Mouse (Mus musculus): ENCODE results near the gene Rai14.

Gene Rai14

DNA sequence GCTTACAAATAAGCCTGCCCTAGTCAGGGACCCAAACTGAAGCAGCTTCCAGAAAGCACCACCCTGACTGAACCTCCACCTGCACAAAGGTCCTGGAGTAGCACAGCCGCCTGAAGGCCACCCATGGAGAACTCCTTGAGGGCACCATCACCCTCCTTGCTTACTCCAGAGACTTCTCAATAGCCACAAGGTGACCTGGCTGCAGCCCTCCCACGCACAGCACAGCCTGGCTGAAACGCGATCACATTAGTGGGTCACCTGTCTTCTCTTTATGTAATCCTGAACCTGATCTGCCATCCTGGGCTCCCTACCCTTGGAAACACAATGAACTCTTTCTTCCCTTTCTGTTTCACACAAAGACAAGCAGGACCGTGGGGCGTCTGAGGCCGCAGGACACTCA is 27.1 kb downstream of the Rai14 start:
- no peak for DNase-seq

GRCm38 (mm10) chr15:10685692-10686430 is 28.6 kb downstream of the Rai14 start:
- no peak for DNase-seq

DNA sequence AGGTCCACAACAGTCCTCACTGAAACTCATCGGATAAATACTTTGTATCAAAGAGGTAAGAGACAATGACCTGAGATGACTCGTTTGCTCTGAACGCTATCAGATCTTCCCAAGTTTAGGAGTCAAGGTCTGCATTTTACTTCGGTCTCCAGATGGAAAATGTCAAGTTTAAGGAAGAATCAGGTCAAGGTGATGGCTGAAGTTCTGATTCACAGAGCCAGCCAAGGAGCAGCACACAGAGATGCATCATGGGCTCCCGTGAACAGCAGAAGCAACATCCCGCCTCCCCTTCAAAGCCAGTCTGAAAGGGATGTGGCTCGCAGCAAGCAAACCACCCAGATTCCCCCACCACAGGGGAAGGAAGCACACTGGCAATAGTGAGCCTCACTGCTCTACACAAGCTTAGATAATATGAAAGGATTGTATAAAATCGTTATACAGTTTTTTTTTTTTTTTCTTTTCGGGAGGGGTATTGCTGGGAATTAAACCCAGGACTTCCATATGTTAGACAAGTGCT is 30.7 kb downstream of the Rai14 start:
- DNase-seq: no peak

DNA sequence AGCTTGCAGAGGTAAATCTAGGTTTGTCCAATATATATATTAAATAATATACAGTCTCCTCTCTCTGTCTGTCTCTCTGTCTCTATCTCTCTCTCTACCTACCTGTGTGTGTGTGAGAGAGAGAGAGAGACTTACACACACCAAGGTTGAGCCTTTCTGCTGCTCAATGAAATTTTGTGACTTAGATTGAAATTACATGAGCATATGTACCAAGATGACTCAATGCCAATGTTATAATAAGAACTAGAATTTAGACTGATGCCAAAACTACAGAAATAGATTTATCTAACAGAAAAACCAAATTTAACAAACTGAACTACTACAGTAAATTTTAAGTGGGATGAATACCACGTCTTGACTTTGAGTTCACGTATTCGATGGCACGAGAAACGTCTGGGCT is 33.9 kb downstream of the Rai14 start:
- DNase-seq: no peak

DNA sequence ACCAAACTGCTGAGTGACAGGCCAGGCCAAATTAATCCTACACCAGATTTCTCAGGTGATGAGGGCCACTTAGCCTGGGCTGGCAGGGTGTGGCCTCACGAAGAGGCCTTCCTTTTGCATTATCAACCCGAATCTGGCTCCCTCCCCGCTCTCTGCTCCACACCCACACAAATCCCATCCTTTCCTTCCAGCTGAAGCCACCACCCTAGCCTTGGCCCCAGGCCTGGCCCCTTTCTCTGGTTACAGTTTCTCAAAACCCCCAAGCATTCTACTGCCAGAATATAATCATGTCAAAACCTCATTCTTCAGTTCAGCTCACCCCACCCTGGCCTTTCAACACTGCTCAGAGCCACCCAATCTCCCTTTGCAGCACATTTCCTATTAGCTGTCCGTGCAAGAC is 34.9 kb downstream of the Rai14 start:
- no peak for DNase-seq

GRCm38 (mm10) chr15:10675801-10676200 is 38.6 kb downstream of the Rai14 start:
- DNase-seq: no peak

- DNase-seq: no peak
These were observed 41.5 kb downstream of the Rai14 start for GRCm38 (mm10) chr15:10672880-10673279.

GRCm38 (mm10) chr15:10671868-10672267 is 42.6 kb downstream of the Rai14 start:
- DNase-seq: no peak

DNA sequence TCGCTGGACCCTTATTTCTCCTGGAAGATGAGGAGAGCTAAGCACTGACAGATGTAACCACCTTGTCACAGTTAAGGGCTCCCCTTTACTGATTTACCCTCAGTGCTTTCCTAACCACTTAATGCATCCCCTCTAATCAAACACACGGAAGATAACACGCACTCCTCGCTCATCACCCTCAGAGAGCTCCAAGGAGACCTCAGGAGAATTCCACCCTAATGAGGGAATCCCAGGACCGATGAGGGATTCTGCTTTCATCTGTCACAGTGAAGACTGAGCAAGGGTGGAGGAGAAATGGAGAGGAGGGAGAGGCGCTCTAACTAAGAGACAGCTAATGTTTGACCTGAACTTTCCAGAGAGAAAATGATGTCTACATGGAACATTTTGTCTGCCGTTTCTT is 44.3 kb downstream of the Rai14 start:
- DNase-seq: no peak

DNA sequence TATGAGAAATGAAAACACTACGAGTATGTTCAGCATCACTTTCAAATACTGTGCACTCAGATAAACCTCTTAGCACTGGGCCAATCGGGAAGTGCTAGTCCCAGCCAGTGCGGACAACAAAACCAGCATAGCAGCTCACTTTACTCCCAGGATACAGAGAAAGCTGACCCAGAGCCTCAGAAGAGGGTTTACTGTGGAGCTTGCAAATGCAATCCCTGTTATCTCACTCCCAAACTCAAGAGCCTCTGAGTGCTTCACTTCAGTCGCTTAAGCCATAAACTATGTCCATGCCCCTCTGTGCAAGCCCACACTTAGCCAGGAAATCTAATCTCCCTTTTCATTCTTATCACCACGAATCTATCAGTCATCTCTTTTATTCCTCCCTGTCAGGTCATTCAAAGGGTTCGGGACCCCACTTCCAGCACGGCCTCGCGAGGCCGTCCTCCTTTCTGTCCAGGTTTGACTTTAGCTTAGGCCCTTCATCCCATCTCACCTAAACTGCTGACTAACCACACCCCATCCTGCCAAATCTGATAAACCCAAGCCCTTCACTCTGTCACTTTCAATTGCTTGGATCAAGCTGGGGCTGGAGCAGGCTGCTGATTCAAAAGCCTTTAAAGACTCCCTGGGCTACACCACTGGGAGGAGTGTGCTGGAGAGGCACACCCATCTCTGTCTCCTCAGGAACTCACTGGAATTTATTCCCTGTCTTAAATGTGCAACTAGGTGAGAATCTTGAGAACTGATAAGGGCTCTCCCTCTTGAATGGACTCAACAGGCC is 46.1 kb downstream of the Rai14 start:
- DNase-seq: no peak

- DNase-seq: no peak
These were observed 48.6 kb downstream of the Rai14 start for GRCm38 (mm10) chr15:10665816-10666215.

- no peak for DNase-seq
These were observed 49.9 kb downstream of the Rai14 start for GRCm38 (mm10) chr15:10664529-10664898.

DNA sequence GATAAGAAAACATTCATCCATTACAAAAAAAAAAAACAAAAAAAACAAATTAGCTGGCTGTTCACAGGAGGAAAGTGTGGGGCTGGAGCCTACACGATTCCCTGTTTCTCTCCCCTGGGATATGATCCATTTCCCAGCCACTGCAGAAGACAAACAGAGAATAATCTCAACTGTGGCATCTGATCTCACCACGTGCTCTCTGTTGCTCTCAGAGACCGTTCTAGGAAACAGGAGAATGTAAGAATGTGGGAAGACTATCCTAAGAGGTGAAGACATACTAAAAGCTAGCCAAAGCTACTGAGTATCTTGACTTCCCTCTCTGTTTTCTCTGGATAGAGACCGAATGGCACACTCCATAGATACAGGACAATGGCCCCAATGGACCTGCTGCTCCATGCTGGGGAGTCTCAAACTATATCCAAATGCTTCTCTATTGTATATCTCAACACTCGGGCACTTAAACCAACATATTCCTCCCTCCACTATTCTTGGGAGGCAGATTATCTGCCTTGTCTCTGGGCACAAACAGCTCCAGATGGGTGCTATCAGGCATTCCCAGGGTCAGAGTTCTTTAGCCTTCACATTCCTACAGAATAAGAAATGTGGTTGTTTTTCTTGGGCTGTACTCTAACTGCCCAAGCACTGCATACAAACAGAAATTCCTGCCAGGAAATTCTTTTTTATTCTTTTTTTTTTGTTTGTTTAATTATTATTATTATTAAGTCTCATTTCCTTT is 50.5 kb downstream of the Rai14 start:
- no peak for DNase-seq

- no peak for DNase-seq
These were observed 52.3 kb downstream of the Rai14 start for GRCm38 (mm10) chr15:10661961-10662606.

- DNase-seq: no peak
These were observed 55.6 kb downstream of the Rai14 start for GRCm38 (mm10) chr15:10658803-10659202.

DNA sequence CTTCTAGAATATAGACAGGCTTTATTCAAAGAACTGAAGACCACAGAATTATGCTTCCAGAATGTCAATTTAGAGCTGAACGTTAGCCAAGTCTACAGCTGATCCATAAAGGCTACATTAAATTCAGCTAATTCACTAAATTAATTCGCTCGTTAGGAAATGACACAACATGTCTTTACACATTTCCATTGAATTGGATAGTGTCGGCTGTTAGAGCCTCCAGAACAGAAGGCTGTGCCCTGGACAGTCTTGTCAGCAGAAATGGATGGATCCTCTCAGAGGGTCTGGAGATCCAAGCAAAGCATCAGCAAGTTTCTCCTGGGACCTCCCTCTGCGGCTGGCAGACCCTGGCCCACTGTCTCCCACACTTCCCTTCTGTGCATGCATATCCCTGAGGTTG is 58.3 kb downstream of the Rai14 start:
- DNase-seq: no peak

GRCm38 (mm10) chr15:10655151-10655905 is 59.1 kb downstream of the Rai14 start:
- DNase-seq: peak; percentile 45

DNA sequence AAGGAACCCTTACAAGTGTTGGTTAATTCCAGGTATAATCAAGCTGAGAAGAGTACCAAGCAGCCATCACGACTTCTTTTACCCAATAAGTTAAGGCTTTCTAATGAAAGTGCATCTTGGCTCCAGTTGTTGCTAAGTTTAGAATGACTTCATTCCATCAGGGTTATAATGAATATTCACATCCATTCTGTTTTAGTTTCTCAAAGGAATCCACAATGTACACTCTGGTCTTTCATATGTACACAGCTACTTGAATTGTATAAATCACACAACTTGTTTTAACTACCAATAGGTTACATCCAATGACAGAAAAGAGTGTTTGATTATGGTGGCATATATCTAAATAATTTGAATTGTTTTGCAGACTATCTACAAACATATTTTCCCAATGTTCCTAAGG is 59.7 kb downstream of the Rai14 start:
- no peak for DNase-seq

- DNase-seq: no peak
These were observed 61.4 kb downstream of the Rai14 start for GRCm38 (mm10) chr15:10652931-10653475.

DNA sequence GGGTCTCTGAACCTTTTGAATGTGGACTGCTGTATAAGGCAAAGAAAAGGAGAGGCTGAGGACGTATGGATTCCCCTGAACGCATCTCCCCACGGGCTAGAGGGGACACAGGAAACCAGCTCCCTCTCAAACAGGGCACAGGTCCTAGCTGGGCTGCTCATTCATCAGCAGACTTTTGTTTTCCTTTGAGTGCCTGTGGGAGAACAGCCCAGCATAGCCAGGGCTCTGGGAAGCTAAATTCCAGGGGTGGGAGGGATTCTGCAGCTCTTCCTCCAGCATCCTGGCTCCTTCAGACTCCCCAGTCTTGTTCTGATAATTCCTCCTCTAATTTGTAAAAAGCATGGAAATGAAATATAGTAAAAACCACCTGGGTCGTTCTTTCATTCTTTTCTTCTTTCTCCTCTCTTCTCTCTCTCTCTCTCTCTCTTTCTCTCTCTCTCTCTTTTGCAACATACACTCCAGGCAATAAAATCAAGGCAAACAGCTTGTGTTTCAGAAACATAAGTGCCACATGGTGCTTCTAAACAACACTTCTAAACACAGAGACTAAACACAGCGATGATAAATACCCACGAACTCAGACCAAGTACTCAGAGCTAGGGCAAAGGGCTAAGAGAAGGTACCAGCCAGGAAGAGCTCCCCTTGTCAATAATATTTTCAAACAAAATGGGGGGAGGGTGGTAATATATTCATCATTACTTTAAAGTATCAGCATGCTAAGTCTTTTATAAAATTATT is 65.9 kb downstream of the Rai14 start:
- no peak for DNase-seq

DNA sequence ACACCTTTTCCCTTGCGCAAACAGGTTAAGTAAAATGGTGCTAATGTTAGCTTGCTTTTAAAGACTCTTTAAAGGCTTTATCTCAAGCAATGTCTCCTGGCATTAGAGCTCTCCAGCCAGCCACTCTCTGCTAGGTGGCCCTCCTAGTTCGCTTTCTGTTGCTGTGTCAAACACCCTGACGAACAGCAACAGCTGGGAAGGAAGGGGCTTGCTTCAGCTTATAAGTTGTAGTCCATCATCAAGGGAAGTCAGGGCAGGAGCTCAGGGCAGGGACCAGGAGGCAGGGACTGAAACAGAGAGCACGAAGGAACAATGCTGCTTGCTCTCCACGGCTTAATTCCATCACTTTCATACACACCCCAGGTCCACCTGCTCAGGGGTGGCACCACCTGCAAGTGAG is 68.1 kb downstream of the Rai14 start:
- no peak for DNase-seq
